Mouse (Mus musculus) C2C12 (cell line): ENCODE data around the gene Hist2h2be. TPM values are rescaled to one million over a fixed set of nuclear protein-coding genes. Genes with fewer than 3 reads are reported as not detected.
A peak's percentile ranks its signal among the peaks of the same experiment; 100 is the strongest.

Experiments used
- H3K27me3 ChIP-seq: one replicate; pipeline ENCODE4 v1.6.1; 2011; ENCODE audit not compliant: control insufficient read depth, insufficient read depth, insufficient read length
- H3K36me3 ChIP-seq: one replicate; pipeline ENCODE4 v1.6.1; 2011; ENCODE audit not compliant: control insufficient read depth, insufficient read depth
- H3K4me3 ChIP-seq: one replicate; pipeline ENCODE4 v1.5.1; 2011; ENCODE audit warnings: mild to moderate bottlenecking, control low read depth; ENCODE audit not compliant: poor library complexity, insufficient read depth, severe bottlenecking
- H3K79me2 ChIP-seq: one replicate; pipeline ENCODE4 v1.6.1; 2011; ENCODE audit not compliant: control insufficient read depth, insufficient read depth
- H3K79me3 ChIP-seq: one replicate; pipeline ENCODE4 v1.6.1; 2011; ENCODE audit warnings: low read depth, control low read depth
- H3ac ChIP-seq: one replicate; pipeline ENCODE3; 2011; ENCODE audit warnings: low read depth; ENCODE audit not compliant: control insufficient read depth, insufficient read length
- CEBPB ChIP-seq: IDR thresholded peaks from one replicate; pipeline ENCODE4 v1.6.1; 2011; ENCODE audit warnings: low read depth, mild to moderate bottlenecking, control low read depth, moderate library complexity
- CTCF ChIP-seq: IDR thresholded peaks from one replicate; pipeline ENCODE4 v1.5.1; 2011; ENCODE audit not compliant: control insufficient read depth, insufficient read depth, insufficient read length
- FOSL1 ChIP-seq: IDR thresholded peaks from one replicate; pipeline ENCODE4 v1.8.0; 2011; ENCODE audit warnings: mild to moderate bottlenecking, low read length; ENCODE audit not compliant: poor library complexity, insufficient read depth, severe bottlenecking
- MAX ChIP-seq: IDR thresholded peaks from one replicate; pipeline ENCODE4 v1.6.1; 2011; ENCODE audit warnings: mild to moderate bottlenecking, control low read depth
- MYOD1 ChIP-seq: IDR thresholded peaks from one replicate; pipeline ENCODE4 v1.6.1; 2011; ENCODE audit warnings: low read depth; ENCODE audit not compliant: control insufficient read depth, insufficient read length
- MYOG ChIP-seq: IDR thresholded peaks from one replicate; pipeline ENCODE4 v1.6.1; 2011; ENCODE audit not compliant: control insufficient read depth, insufficient read length; ENCODE audit errors: extremely low read depth
- USF1 ChIP-seq: IDR thresholded peaks from one replicate; pipeline ENCODE4 v1.6.1; 2011; ENCODE audit warnings: low read depth, mild to moderate bottlenecking, control low read depth, moderate library complexity
- polyA plus RNA-seq: library from polyadenylated mRNA; unstranded; fragments of >200 nt; fragmentation: generic; extraction: Trizol; gene quantifications from one replicate; pipeline ENCODE4 v1.2.1, GENCODE M21; 2012; ENCODE audit warnings: missing spikeins

The Hist2h2be gene
- polyA plus RNA-seq, 1 experiment = 0.98 TPM

GRCm38 (mm10) chr3:96254683-96255355 is 33.9 kb downstream of the Hist2h2be start:
- no peak overlapping the region for H3K4me3 ChIP-seq

GRCm38 (mm10) chr3:96255926-96256593 is 35.1 kb downstream of the Hist2h2be start:
- no peaks in the 10 kb centered on the region for H3K27me3 ChIP-seq
- H3K79me2 ChIP-seq = no peaks in the 10 kb centered on the region
- H3K79me3 ChIP-seq = no peaks in the 10 kb centered on the region
- H3K36me3 ChIP-seq = no peaks in the 10 kb centered on the region
- no peak overlapping the region for H3K4me3 ChIP-seq
- TF ChIP-seq CTCF = no peak
- H3ac ChIP-seq = no peak overlapping the region

More at GRCm38 (mm10) chr3:96254683-96255355, 33.9 kb downstream of the Hist2h2be start:
- Histone ChIP-seq H3K79me3 (no peaks in the 10 kb centered on the region), H3K36me3 (no peaks in the 10 kb centered on the region), H3K27me3 (no peaks in the 10 kb centered on the region), H3K79me2 (no peaks in the 10 kb centered on the region), H3ac (no peak overlapping the region)
- TF ChIP-seq MYOG (no peak), CTCF (no peak), MYOD1 (no peak), MAX (no peak), FOSL1 (no peak), CEBPB (no peak), USF1 (no peak)

GRCm38 (mm10) chr3:96257190-96257589 is 36.3 kb downstream of the Hist2h2be start:
- TF ChIP-seq USF1 (no peak), MYOG (no peak), MYOD1 (no peak), MAX (no peak), CTCF (no peak), FOSL1 (no peak), CEBPB (no peak)
- Histone ChIP-seq H3K79me3 (no peaks in the 10 kb centered on the region), H3K79me2 (no peaks in the 10 kb centered on the region), H3K36me3 (no peaks in the 10 kb centered on the region), H3K27me3 (no peaks in the 10 kb centered on the region), H3ac (no peak overlapping the region), H3K4me3 (no peak overlapping the region)

DNA sequence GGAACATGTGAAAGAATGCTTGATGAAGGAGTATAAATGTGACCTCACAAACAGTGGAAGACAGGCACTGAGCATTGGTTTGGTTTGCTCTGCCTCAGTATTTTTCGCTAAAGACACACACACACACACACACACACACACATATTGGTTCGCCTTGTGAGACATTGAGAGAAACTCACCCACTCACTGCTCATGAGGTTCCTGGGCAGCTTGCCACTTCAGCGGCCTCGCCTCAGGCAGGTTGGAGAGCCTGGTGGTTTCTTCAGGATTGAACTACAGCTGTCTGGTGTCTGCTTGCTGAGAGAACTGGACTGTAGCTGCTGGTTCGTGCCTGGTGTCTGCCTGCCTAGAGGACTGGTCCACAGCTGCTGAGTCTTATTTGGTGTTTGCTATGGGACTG is 39.3 kb downstream of the Hist2h2be start:
- no peak overlapping the region for H3K4me3 ChIP-seq
- no peaks in the 10 kb centered on the region for H3K79me3 ChIP-seq
- H3K27me3 ChIP-seq = no peaks in the 10 kb centered on the region
- no peaks in the 10 kb centered on the region for H3K36me3 ChIP-seq
- no peak overlapping the region for H3ac ChIP-seq
- no peak for TF ChIP-seq MYOG
- TF ChIP-seq FOSL1 = no peak
- TF ChIP-seq CEBPB = no peak
- TF ChIP-seq MAX = no peak
- no peak for TF ChIP-seq CTCF
- no peak for TF ChIP-seq MYOD1
- no peak for TF ChIP-seq USF1
- H3K79me2 ChIP-seq = no peaks in the 10 kb centered on the region

DNA sequence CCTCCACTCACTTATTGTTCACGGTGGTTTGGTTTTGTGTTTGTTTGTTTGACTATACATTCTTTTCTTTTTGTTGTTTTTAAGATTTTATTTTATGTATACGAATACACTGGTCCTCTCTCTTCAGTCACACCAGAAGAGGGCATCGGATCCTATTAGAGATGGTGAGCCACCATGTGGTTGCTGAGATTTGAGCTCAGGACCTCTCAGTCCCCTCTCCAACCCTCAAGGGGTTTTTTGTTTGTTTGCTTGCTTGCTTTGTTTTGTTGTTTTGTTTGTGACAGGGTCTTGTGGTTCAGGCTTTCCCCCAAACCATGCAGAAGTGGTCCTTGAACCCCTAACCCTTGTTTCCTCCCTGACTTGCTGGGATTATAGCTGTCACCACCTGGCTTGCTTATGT is 40.7 kb downstream of the Hist2h2be start:
- H3K27me3 ChIP-seq = no peaks in the 10 kb centered on the region
- H3ac ChIP-seq = peak overlapping the region; percentile 69
- H3K4me3 ChIP-seq = peak overlapping the region; percentile 8
- no peaks in the 10 kb centered on the region for H3K79me2 ChIP-seq
- TF ChIP-seq CTCF (no peak), CEBPB (no peak), USF1 (no peak), MYOD1 (no peak), MAX (no peak), FOSL1 (no peak), MYOG (no peak)
- no peaks in the 10 kb centered on the region for H3K79me3 ChIP-seq
- H3K36me3 ChIP-seq = no peaks in the 10 kb centered on the region

GRCm38 (mm10) chr3:96262216-96262875 is 41.4 kb downstream of the Hist2h2be start:
- peak overlapping the region; percentile 34 for H3K4me3 ChIP-seq
- TF ChIP-seq USF1 = peak; percentile 50
- no peak for TF ChIP-seq MYOD1
- TF ChIP-seq MAX = peak; percentile 90
- H3K27me3 ChIP-seq = no peaks in the 10 kb centered on the region
- H3K79me3 ChIP-seq = no peaks in the 10 kb centered on the region
- peak overlapping the region; percentile 69 for H3ac ChIP-seq
- no peaks in the 10 kb centered on the region for H3K79me2 ChIP-seq
- H3K36me3 ChIP-seq = no peaks in the 10 kb centered on the region
